Mouse (Mus musculus): ENCODE data around the gene Ankle2. TPM values are rescaled to one million over a fixed set of nuclear protein-coding genes. Genes with fewer than 3 reads are reported as not detected.
A peak's percentile ranks its signal among the peaks of the same experiment; 100 is the strongest.

The Ankle2 gene
- polyA plus RNA-seq, 1 experiment from 2014 or later, result 19.3 TPM

DNA sequence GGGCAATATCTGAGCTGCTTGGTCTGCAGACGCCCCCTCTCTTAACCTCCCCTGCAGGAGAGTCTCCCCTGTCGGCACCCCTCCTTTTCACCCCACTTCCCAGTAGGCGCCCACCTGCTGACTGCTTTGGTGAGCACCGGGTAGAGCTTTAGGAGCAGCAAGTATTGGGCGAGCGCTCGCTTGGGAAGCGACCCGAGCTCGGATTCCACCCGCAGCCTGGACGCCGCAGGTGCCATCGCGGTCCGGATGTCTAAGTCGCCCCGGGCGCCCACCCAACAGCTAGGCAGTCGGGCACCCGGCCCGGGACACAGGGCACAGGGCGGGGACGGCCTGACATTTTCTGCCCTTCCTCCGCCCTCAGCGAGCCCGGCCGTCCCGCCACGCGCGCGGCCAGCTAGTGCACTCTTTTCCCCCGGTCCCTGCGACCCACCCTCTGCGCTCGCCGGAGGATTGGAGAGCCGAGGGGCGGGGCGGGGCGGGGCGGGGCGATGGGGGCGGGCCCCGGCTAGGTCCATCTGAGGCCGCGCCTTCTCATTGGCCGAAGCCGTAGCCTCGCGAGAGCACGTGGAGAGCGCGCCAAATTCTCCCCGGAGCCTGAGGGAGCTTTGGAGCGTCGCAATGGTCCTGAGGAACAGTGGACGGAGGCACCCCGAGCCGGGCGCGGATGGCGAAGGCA, 55.1 kb downstream of the Ankle2 start, which contains the start of the genes Pxmp2 and Pole:
Gene Pxmp2 (minus strand): TSS at position 417 of the 676 bp plus-strand sequence.
Gene Pole (plus strand): TSS at position 537 of the 676 bp plus-strand sequence.
- peaks cover 17% of the 10 kb centered on the region for H3K4me1 ChIP-seq
- H3K27ac ChIP-seq (replicated peaks), result peak within 1 kb of the TSS; percentile 60
- ATAC-seq (ENCODE audit: low FRiP score), result peak; percentile 98
- H3K4me2 ChIP-seq, result peak within 1 kb of the TSS; percentile 97
- under 1% methylated on average over 55 of the region's 64 CpGs for WGBS
- no peaks in the 10 kb centered on the region for H3K27me3 ChIP-seq (replicated peaks)
- H3K4me3 ChIP-seq (replicated peaks), result peak within 1 kb of the TSS; percentile 88
- no peaks in the 10 kb centered on the region for H3K9me3 ChIP-seq (replicated peaks)
- peaks cover 2% of the 10 kb centered on the region; the same call in 1 of the 2 replicates for H3K36me3 ChIP-seq
- peak within 1 kb of the TSS; percentile 81 for H3K9ac ChIP-seq (replicated peaks)

DNA sequence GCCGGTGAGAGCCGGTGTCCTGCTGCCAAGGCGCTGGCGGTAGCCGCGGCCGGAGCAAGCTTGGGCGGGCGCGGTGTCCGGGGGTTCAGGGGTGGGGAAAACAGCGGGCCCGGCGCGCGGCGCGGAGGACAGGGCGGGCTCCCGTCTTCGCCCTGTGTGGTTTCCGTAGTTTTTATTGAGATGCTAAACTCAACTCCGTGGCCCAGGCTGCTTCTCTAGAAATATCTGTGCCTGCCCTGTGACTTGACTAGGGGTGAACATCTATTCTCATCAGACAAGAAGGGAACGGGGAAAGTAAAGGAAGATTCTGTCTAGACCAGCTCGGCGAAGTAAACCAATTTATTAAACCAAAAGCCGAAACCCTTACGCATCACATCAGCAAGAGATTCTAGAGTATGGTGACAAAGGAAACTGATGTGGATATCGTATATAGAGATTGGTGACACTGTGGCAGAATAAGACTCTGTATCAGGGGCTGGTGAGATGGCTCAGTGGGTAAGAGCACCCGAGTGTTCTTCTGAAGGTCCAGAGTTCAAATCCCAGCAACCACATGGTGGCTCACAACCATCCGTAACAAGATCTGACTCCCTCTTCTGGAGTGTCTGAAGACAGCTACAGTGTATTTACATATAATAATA, 55.8 kb downstream of the Ankle2 start:
- ATAC-seq (ENCODE audit: low FRiP score), result peak; percentile 56; the same call in 1 of the 2 replicates
- peak overlapping the region; percentile 60 for H3K27ac ChIP-seq (replicated peaks)
- H3K9ac ChIP-seq (replicated peaks), result peak overlapping the region; percentile 81
- peak overlapping the region; percentile 88 for H3K4me3 ChIP-seq (replicated peaks)
- peaks cover 9% of the 10 kb centered on the region; the same call in 1 of the 2 replicates for H3K36me3 ChIP-seq
- no peaks in the 10 kb centered on the region for H3K27me3 ChIP-seq (replicated peaks)
- peak overlapping the region; percentile 97 for H3K4me2 ChIP-seq
- whole genome bisulfite sequencing, result 2% methylated on average over 31 of the region's 31 CpGs
- no peaks in the 10 kb centered on the region for H3K9me3 ChIP-seq (replicated peaks)
- H3K4me1 ChIP-seq, result peaks cover 17% of the 10 kb centered on the region

DNA sequence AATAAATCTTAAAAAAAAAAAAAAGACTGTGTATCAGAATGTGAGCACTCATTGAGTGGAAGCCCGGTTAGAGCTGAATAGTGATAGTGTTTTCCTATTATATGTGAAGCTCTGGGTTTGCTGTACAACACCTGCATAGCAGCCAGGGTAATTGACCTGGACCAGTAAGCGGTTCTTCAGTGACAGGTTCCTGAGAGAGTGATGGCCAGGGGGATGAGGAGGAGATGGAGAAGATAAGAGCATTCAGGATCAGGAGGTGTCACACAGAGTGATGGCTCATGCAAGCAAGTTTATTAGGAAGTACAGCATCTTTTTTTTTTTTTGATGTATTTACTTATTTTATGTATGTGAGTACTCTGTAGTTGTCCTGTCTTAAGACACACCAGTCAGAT, 56.3 kb downstream of the Ankle2 start:
- Histone ChIP-seq H3K9ac (replicated peaks) (no peak overlapping the region), H3K9me3 (replicated peaks) (no peaks in the 10 kb centered on the region), H3K4me3 (replicated peaks) (peak overlapping the region; percentile 88; the same call in 1 of the 2 replicates), H3K36me3 (peaks cover 11% of the 10 kb centered on the region; the same call in 1 of the 2 replicates), H3K27ac (replicated peaks) (no peak overlapping the region), H3K4me1 (peaks cover 17% of the 10 kb centered on the region), H3K4me2 (peak overlapping the region; percentile 97), H3K27me3 (replicated peaks) (no peaks in the 10 kb centered on the region)
- no peak for ATAC-seq (ENCODE audit: low FRiP score)
- 73% methylated on average over 2 of the region's 2 CpGs for WGBS

DNA sequence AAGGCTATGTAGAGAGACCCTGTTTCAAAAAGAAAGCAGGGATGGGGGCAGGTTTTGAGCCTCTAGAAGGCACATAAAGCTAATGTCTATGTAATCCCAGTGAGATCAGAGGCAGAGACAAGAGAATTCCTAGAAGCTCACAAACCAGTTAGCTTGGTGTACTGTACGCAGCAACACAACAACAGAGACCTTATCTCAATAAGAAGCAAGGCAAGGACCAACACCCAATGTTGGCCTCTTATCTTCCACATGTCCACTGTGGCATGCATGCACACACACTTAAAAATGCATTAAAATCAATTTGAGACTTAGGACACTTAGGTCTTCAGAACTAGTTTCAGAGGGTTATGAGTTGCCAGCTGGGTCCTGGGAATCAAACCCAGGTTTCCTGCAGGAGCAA, 60.8 kb downstream of the Ankle2 start:
- Histone ChIP-seq H3K27ac (replicated peaks) (no peak overlapping the region), H3K4me1 (peaks cover 5% of the 10 kb centered on the region), H3K36me3 (peaks cover 21% of the 10 kb centered on the region; the same call in 1 of the 2 replicates), H3K4me2 (no peak overlapping the region), H3K4me3 (replicated peaks) (no peak overlapping the region), H3K9ac (replicated peaks) (no peak overlapping the region), H3K9me3 (replicated peaks) (no peaks in the 10 kb centered on the region), H3K27me3 (replicated peaks) (no peaks in the 10 kb centered on the region)
- 97% methylated on average over 1 of the region's 1 CpGs for WGBS
- ATAC-seq (ENCODE audit: low FRiP score), result no peak

DNA sequence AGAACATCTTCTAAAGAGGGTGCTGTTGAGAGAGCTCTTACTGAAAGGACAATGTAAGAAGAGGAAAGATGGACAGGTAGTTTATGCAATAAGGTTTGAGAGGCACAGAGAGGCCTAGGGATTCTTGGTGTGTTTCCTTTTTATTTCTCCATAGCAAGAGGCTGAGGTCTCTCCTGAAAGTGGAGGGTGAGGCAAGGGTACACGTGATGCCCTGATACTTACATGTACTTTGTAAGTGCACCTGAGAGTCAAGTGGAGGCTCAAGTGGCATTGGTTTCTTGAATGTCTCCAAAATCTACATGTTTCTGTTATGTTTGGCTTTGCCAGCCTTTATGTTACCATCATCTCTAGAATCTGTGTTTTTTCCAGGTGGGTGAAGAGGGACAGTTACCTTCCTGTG, 65.8 kb downstream of the Ankle2 start:
- no peak overlapping the region for H3K4me3 ChIP-seq (replicated peaks)
- H3K9me3 ChIP-seq (replicated peaks), result no peaks in the 10 kb centered on the region
- no peak overlapping the region for H3K9ac ChIP-seq (replicated peaks)
- 90% methylated on average over 1 of the region's 1 CpGs for WGBS
- ATAC-seq (ENCODE audit: low FRiP score), result no peak
- no peaks in the 10 kb centered on the region for H3K27me3 ChIP-seq (replicated peaks)
- no peak overlapping the region for H3K4me2 ChIP-seq
- peaks cover 20% of the 10 kb centered on the region; the same call in 1 of the 2 replicates for H3K36me3 ChIP-seq
- H3K27ac ChIP-seq (replicated peaks), result no peak overlapping the region
- H3K4me1 ChIP-seq, result no peaks in the 10 kb centered on the region

DNA sequence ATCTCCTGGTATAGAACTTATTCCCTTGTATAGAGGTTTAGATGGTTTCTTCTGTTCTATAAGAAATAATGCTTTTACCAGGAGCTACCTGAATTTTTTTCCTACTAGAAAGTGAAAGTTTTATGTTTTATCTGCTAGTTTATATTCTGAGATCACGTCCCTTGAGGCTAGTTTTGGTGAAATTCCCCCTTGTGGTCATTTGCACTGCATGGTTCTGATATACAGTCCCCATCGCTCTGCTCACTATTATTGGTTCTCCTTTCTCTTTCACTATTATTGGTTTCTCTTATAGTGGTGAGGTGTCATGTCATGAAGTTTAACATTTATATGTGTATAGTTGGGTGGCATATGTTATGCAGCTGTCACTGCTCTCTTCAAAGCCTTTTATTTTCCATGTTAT, 69.8 kb downstream of the Ankle2 start:
- Histone ChIP-seq H3K9ac (replicated peaks) (no peak overlapping the region), H3K27me3 (replicated peaks) (no peaks in the 10 kb centered on the region), H3K4me1 (no peaks in the 10 kb centered on the region), H3K36me3 (peaks cover 24% of the 10 kb centered on the region), H3K9me3 (replicated peaks) (no peaks in the 10 kb centered on the region), H3K4me3 (replicated peaks) (no peak overlapping the region), H3K4me2 (no peak overlapping the region), H3K27ac (replicated peaks) (no peak overlapping the region)
- ATAC-seq (ENCODE audit: low FRiP score), result no peak
- 93% methylated on average over 2 of the region's 2 CpGs for WGBS

Other genes with a start within 250 kb of the Ankle2 start
- 22.4 and 26.0 TPM in 2 replicates for gene Zfp932, start 234.5 kb upstream of the Ankle2 start, polyA plus RNA-seq (2015; fragmentation: Nextera tagmentation; extraction: Ambion mirVana)
- gene Gm17655, start 158.5 kb upstream of the Ankle2 start, polyA plus RNA-seq (2015; fragmentation: Nextera tagmentation; extraction: Ambion mirVana), result 3.2 and 4.6 TPM in 2 replicates
- 0.44 and 0.92 TPM in 2 replicates for gene Gm35315, start 136.6 kb upstream of the Ankle2 start, polyA plus RNA-seq (2015; fragmentation: Nextera tagmentation; extraction: Ambion mirVana)
- gene Plcxd1, start 131.0 kb upstream of the Ankle2 start, polyA plus RNA-seq (2015; fragmentation: Nextera tagmentation; extraction: Ambion mirVana), result 6.4 and 7.5 TPM in 2 replicates
- 59.2 and 68.3 TPM in 2 replicates for gene Gtpbp6, start 122.8 kb upstream of the Ankle2 start, polyA plus RNA-seq (2015; fragmentation: Nextera tagmentation; extraction: Ambion mirVana)
- gene Zfp605, start 120.9 kb upstream of the Ankle2 start, polyA plus RNA-seq (2015; fragmentation: Nextera tagmentation; extraction: Ambion mirVana), result 13.0 and 13.6 TPM in 2 replicates
- 67.4 and 77.4 TPM in 2 replicates for gene Chfr, start 95.2 kb upstream of the Ankle2 start, polyA plus RNA-seq (2015; fragmentation: Nextera tagmentation; extraction: Ambion mirVana)
- gene Golga3, start 54.3 kb upstream of the Ankle2 start, polyA plus RNA-seq (2015; fragmentation: Nextera tagmentation; extraction: Ambion mirVana), result 20.1 and 23.6 TPM in 2 replicates
- 95.5 and 99.0 TPM in 2 replicates for gene Pgam5, start 38.9 kb downstream of the Ankle2 start, polyA plus RNA-seq (2015; fragmentation: Nextera tagmentation; extraction: Ambion mirVana)
- gene Pxmp2, start 55.2 kb downstream of the Ankle2 start, polyA plus RNA-seq (2015; fragmentation: Nextera tagmentation; extraction: Ambion mirVana), result 11.7 and 14.6 TPM in 2 replicates
- 6.1 and 10.9 TPM in 2 replicates for gene Pole, start 55.3 kb downstream of the Ankle2 start, polyA plus RNA-seq (2015; fragmentation: Nextera tagmentation; extraction: Ambion mirVana)
- 9.8 and 11.3 TPM in 2 replicates for gene P2rx2, start 112.2 kb downstream of the Ankle2 start, polyA plus RNA-seq (2015; fragmentation: Nextera tagmentation; extraction: Ambion mirVana)
- not detected in 2 replicates for gene Lrcol1, start 113.7 kb downstream of the Ankle2 start, polyA plus RNA-seq (2015; fragmentation: Nextera tagmentation; extraction: Ambion mirVana)
- gene Fbrsl1, start 217.5 kb downstream of the Ankle2 start, polyA plus RNA-seq (2015; fragmentation: Nextera tagmentation; extraction: Ambion mirVana), result 16.7 and 19.7 TPM in 2 replicates